Mouse (Mus musculus) cerebellum, adult 2 months (tissue): ENCODE measurements around the gene Apol8.

Experiments used
- CTCF ChIP-seq: fragments of 200-500 bp; IDR thresholded peaks from 2 replicates; pipeline ENCODE4 v1.5.1; 2011; ENCODE audit warnings: low read depth, mild to moderate bottlenecking, control low read depth, low read length, moderate library complexity, borderline replicate concordance; ENCODE audit not compliant: insufficient read depth
- POLR2A ChIP-seq: fragments of 200-500 bp; IDR thresholded peaks from 2 replicates; pipeline ENCODE4 v1.6.1; 2011; ENCODE audit warnings: low read length, control low read depth, borderline replicate concordance; ENCODE audit not compliant: insufficient read depth

GRCm38 (mm10) chr15:77782449-77783014, 25.7 kb upstream of the Apol8 start:
- TF ChIP-seq CTCF, result peak; percentile 40
- TF ChIP-seq POLR2A, result no peak
